Mouse (Mus musculus) liver, adult 2 months (tissue): Measurements from ENCODE around the gene Ripor2.

Source experiments
- CTCF ChIP-seq: fragments of 200-500 bp; IDR thresholded peaks from 2 replicates; pipeline ENCODE4 v1.5.1; 2011; ENCODE audit warnings: low read depth, low read length, control low read depth
- POLR2A ChIP-seq: fragments of 200-500 bp; IDR thresholded peaks from 2 replicates; pipeline ENCODE4 v1.6.1; 2011; ENCODE audit warnings: low read length, control low read depth; ENCODE audit not compliant: insufficient read depth; ENCODE audit errors: extremely low read depth

GRCm38 (mm10) chr13:24603591-24604009 lies 21.6 kb downstream of the Ripor2 start:
- TF ChIP-seq CTCF: no peak
- TF ChIP-seq POLR2A: no peak
